Mouse (Mus musculus) thymus, postnatal 36 days (tissue): ENCODE measurements around the gene Zfp326.
A peak's percentile ranks its signal among the peaks of the same experiment; 100 is the strongest.

Source experiments
- DNase-seq, 2 experiments: peaks; one replicate each; pipeline ENCODE4 v3.0.0; 2022; ENCODE audit warnings: mixed read lengths in 2 of 2

Gene Zfp326

GRCm38 (mm10) chr5:105867841-105868447, 8.4 kb upstream of the Zfp326 start:
- DNase-seq: no peak

- DNase-seq: peak; percentile 74 to 80
These were observed 7.8 kb upstream of the Zfp326 start for GRCm38 (mm10) chr5:105868593-105868992.

GRCm38 (mm10) chr5:105869739-105870138, 6.6 kb upstream of the Zfp326 start:
- no peak for DNase-seq

GRCm38 (mm10) chr5:105871140-105871539, 5.2 kb upstream of the Zfp326 start:
- no peak for DNase-seq

GRCm38 (mm10) chr5:105872176-105872575, 4.2 kb upstream of the Zfp326 start:
- DNase-seq: no peak

- DNase-seq: no peak
These were observed 3.4 kb upstream of the Zfp326 start for GRCm38 (mm10) chr5:105872916-105873315.

- no peak for DNase-seq
These were observed 2.6 kb upstream of the Zfp326 start for GRCm38 (mm10) chr5:105873774-105874173.

GRCm38 (mm10) chr5:105874476-105874875, 1.9 kb upstream of the Zfp326 start:
- no peak for DNase-seq

GRCm38 (mm10) chr5:105876925-105877774, 785 bp downstream of the Zfp326 start:
- DNase-seq: peak in 1 of 2 experiments; percentile 60

- no peak for DNase-seq
These were observed 11.0 kb downstream of the Zfp326 start for GRCm38 (mm10) chr5:105887317-105887716.

GRCm38 (mm10) chr5:105898161-105898560, 21.8 kb downstream of the Zfp326 start:
- DNase-seq: no peak

- no peak for DNase-seq
These were observed 32.8 kb downstream of the Zfp326 start for GRCm38 (mm10) chr5:105909209-105909608.

GRCm38 (mm10) chr5:105909671-105910070, 33.3 kb downstream of the Zfp326 start:
- no peak for DNase-seq

GRCm38 (mm10) chr5:105911498-105911897, 35.1 kb downstream of the Zfp326 start:
- DNase-seq: no peak

- DNase-seq: no peak
These were observed 41.0 kb downstream of the Zfp326 start for GRCm38 (mm10) chr5:105917398-105917797.

GRCm38 (mm10) chr5:105918289-105918688, 41.9 kb downstream of the Zfp326 start:
- DNase-seq: peak; percentile 23 to 34

GRCm38 (mm10) chr5:105922818-105923487, 46.6 kb downstream of the Zfp326 start:
- no peak for DNase-seq

- no peak for DNase-seq
These were observed 48.0 kb downstream of the Zfp326 start for GRCm38 (mm10) chr5:105924347-105924746.

- no peak for DNase-seq
These were observed 49.3 kb downstream of the Zfp326 start for GRCm38 (mm10) chr5:105925568-105926255.

GRCm38 (mm10) chr5:105930282-105930681, 53.9 kb downstream of the Zfp326 start:
- peak in 1 of 2 experiments; percentile 12 for DNase-seq

- DNase-seq: no peak
These were observed 56.0 kb downstream of the Zfp326 start for GRCm38 (mm10) chr5:105932392-105932791.

GRCm38 (mm10) chr5:105941951-105942350, 65.6 kb downstream of the Zfp326 start:
- DNase-seq: no peak
